Mouse (Mus musculus) heart, embryonic 15.5 days (tissue): ENCODE measurements around the gene Oxct1. TPM values are rescaled to one million over a fixed set of nuclear protein-coding genes. Genes with fewer than 3 reads are reported as not detected.

Source experiments
- ATAC-seq: fragments of 200-750 bp; cut with Nextera tagmentation; replicated peaks from 2 replicates; pipeline ENCODE4 v1.8.0; 2017; ENCODE audit warnings: low read depth, moderate TSS enrichment; ENCODE audit not compliant: insufficient number of reproducible peaks, insufficient read depth, low FRiP score
- H3K27ac ChIP-seq: fragments of 300-500 bp; sonication (generic); 2 replicates; pipeline ENCODE4 v1.5.1; 2015; ENCODE audit warnings: mild to moderate bottlenecking, inconsistent platforms
- H3K27me3 ChIP-seq: fragments of 300-500 bp; sonication (generic); 2 replicates; pipeline ENCODE4 v1.6.1; 2015; ENCODE audit warnings: inconsistent platforms
- H3K36me3 ChIP-seq: fragments of 300-500 bp; sonication (generic); 2 replicates; pipeline ENCODE4 v1.6.1; 2015; ENCODE audit warnings: mild to moderate bottlenecking, inconsistent platforms
- H3K4me1 ChIP-seq: fragments of 300-500 bp; sonication (generic); replicated peaks from 2 replicates; pipeline ENCODE4 v1.6.1; 2015; ENCODE audit warnings: inconsistent platforms
- H3K4me2 ChIP-seq: fragments of 300-500 bp; sonication (generic); 2 replicates; pipeline ENCODE4 v1.6.1; 2015; ENCODE audit warnings: inconsistent platforms, mild to moderate bottlenecking, moderate library complexity
- H3K4me3 ChIP-seq: fragments of 300-500 bp; sonication (generic); 2 replicates; pipeline ENCODE4 v1.5.1; 2015; ENCODE audit warnings: mild to moderate bottlenecking, inconsistent platforms
- H3K9ac ChIP-seq: fragments of 300-500 bp; sonication (generic); 2 replicates; pipeline ENCODE4 v1.6.1; 2015; ENCODE audit warnings: mild to moderate bottlenecking, inconsistent platforms
- H3K9me3 ChIP-seq: fragments of 300-500 bp; sonication (generic); replicated peaks from 2 replicates; pipeline ENCODE4 v1.6.1; 2016; ENCODE audit warnings: inconsistent platforms
- WGBS: fragments of 180-500 bp; shearing (Covaris S2); methylation state at CpG from one replicate; pipeline ENCODE4 v1.1.7; 2015; ENCODE audit warnings: mixed read lengths; 5-methylcytosine and 5-hydroxymethylcytosine counted together
- polyA plus RNA-seq: library from polyadenylated mRNA; unstranded; fragments of >200 nt; fragmentation: Nextera tagmentation; extraction: Ambion mirVana; gene quantifications from 2 replicates; pipeline ENCODE4 v1.2.1, GENCODE M21; 2015

Gene Oxct1
- polyA plus RNA-seq, 1 experiment from 2014 or later, result 396 TPM

GRCm38 (mm10) chr15:4138524-4138923 lies 112.3 kb downstream of the Oxct1 start:
- H3K4me1 ChIP-seq, result no peaks in the 10 kb centered on the region
- H3K4me2 ChIP-seq, result no peak overlapping the region
- H3K4me3 ChIP-seq, result no peak overlapping the region
- 36% methylated on average over 1 of the region's 1 CpGs for WGBS
- H3K36me3 ChIP-seq, result peaks cover 11% of the 10 kb centered on the region; the same call in 1 of the 2 replicates
- H3K9me3 ChIP-seq, result 0 out of 2 replicates have a peak, but pooled peaks cover 5% of the 10 kb centered on the region
- H3K27ac ChIP-seq, result no peak overlapping the region
- no peak for ATAC-seq
- H3K27me3 ChIP-seq, result no peaks in the 10 kb centered on the region
- no peak overlapping the region for H3K9ac ChIP-seq

DNA sequence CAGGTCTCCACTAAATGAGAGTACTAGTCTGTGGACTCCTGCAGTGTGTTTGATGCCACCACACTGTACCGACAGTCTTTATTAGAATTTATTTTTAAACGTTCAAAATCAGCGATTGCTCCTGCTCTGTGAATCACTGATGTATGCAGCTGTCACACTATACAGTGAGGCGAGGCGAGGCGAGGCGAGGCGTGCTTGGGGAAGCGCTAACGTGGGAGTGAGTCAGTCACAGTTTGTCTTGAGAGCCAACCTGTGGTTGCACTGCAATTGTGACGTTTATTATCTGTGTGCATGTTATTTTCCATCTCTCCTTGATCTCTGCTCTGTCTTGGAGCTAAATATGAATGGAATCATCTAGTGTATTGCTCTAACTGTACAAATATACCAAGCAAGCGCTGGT lies 113.3 kb downstream of the Oxct1 start:
- H3K9ac ChIP-seq, result no peak overlapping the region
- 81% methylated on average over 12 of the region's 12 CpGs for WGBS
- H3K4me1 ChIP-seq, result no peaks in the 10 kb centered on the region
- peaks cover 11% of the 10 kb centered on the region; the same call in 1 of the 2 replicates for H3K36me3 ChIP-seq
- no peaks in the 10 kb centered on the region for H3K27me3 ChIP-seq
- 0 out of 2 replicates have a peak, but pooled peaks cover 5% of the 10 kb centered on the region for H3K9me3 ChIP-seq
- H3K4me3 ChIP-seq, result no peak overlapping the region
- ATAC-seq, result no peak
- no peak overlapping the region for H3K27ac ChIP-seq
- H3K4me2 ChIP-seq, result no peak overlapping the region

GRCm38 (mm10) chr15:4145352-4145751 lies 119.2 kb downstream of the Oxct1 start:
- H3K4me2 ChIP-seq, result no peak overlapping the region
- no peak for ATAC-seq
- 89% methylated on average over 5 of the region's 5 CpGs for WGBS
- H3K4me3 ChIP-seq, result no peak overlapping the region
- H3K9ac ChIP-seq, result no peak overlapping the region
- peaks cover 4% of the 10 kb centered on the region; the same call in 1 of the 2 replicates for H3K36me3 ChIP-seq
- no peaks in the 10 kb centered on the region for H3K27me3 ChIP-seq
- no peaks in the 10 kb centered on the region for H3K4me1 ChIP-seq
- H3K9me3 ChIP-seq, result no peaks in the 10 kb centered on the region
- no peak overlapping the region for H3K27ac ChIP-seq

DNA sequence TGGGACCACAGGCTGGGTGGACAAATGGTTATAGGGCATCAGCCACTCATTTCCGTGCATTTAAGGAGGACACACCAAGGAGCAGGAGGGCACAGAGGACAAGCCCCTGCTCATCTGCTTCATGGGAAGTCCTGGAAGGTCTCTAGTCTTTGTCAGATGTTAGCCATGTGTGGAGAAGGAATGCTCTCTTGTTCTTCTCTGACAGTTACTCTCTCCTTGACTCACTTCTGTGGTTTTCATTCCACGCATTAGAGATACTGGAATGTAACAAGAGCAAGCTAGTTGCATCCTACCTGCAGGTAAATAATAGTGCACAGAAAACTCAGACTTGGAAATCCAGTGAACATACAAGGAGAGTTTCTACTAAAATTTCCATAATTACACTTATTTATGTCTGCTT lies 121.5 kb downstream of the Oxct1 start:
- no peak for ATAC-seq
- 89% methylated on average over 2 of the region's 2 CpGs for WGBS
- Histone ChIP-seq H3K4me3 (no peak overlapping the region), H3K36me3 (peaks cover 9% of the 10 kb centered on the region; the same call in 1 of the 2 replicates), H3K4me1 (no peaks in the 10 kb centered on the region), H3K27ac (no peak overlapping the region), H3K4me2 (no peak overlapping the region), H3K9me3 (no peaks in the 10 kb centered on the region), H3K27me3 (no peaks in the 10 kb centered on the region), H3K9ac (no peak overlapping the region)

DNA sequence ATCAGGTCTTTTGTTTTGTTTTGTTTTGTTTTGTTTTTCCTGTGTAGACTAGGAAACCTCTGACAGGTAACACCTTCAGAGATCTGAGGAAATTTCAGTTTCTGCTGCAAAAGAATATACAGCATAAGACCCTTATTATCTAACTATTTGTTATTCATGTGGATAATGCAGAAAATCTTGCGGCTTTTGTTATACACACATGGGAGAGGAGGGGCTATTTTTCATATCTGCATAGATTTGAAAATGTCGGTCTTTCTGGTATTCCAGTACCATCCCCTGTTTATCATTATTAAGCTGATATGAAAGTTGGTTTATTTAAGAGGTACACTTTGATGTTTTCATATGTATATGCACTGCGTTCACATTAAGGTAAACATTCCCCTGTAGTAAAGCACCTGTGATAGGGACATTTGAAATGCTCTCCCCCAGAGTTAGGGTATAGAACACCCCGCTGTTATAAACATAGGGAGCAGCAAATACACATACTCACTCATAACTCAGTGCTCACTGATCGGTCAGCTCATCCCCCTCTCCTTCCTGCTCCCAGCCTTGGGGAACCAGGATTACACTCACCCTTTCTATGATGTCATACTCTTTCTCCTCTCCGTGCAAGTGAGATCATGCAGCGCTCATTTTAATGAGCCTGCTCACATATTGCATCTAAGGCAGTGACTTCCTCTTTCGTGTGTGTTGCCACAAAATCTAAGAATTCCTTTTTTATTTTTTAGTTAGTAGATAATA lies 122.6 kb downstream of the Oxct1 start:
- H3K27me3 ChIP-seq, result no peaks in the 10 kb centered on the region
- no peaks in the 10 kb centered on the region for H3K9me3 ChIP-seq
- no peak for ATAC-seq
- H3K9ac ChIP-seq, result no peak overlapping the region
- H3K4me2 ChIP-seq, result no peak overlapping the region
- H3K36me3 ChIP-seq, result peaks cover 16% of the 10 kb centered on the region; the same call in 1 of the 2 replicates
- no peak overlapping the region for H3K4me3 ChIP-seq
- WGBS, result 87% methylated on average over 8 of the region's 8 CpGs
- no peak overlapping the region for H3K27ac ChIP-seq
- H3K4me1 ChIP-seq, result no peaks in the 10 kb centered on the region

DNA sequence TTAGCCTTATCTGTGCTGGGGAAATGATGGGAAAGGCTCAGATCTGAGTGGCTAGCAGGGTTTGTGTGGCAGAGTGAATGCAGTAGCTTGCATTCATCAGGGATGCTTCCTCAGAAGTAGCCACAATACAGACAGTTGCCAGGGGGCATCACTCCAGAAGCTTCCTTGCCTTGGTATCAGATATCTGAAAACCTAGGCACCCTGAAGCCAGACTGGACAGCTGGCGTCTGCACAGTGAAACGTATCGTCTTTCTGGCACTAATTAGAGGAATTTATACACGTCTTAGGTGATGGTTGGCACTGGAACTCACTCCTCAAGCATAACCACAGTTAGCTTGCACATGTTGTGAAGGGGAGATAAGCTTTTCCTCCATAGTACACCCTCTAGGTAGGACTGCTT lies 128.5 kb downstream of the Oxct1 start:
- Histone ChIP-seq H3K27me3 (no peaks in the 10 kb centered on the region), H3K9me3 (no peaks in the 10 kb centered on the region), H3K4me1 (no peaks in the 10 kb centered on the region), H3K27ac (no peak overlapping the region), H3K9ac (no peak overlapping the region), H3K4me2 (no peak overlapping the region), H3K36me3 (peaks cover 29% of the 10 kb centered on the region), H3K4me3 (no peak overlapping the region)
- no peak for ATAC-seq
- 85% methylated on average over 4 of the region's 4 CpGs for WGBS

GRCm38 (mm10) chr15:4167946-4168345 lies 141.8 kb downstream of the Oxct1 start:
- Histone ChIP-seq H3K4me3 (no peak overlapping the region), H3K4me1 (no peaks in the 10 kb centered on the region), H3K36me3 (no peaks in the 10 kb centered on the region), H3K9me3 (no peaks in the 10 kb centered on the region), H3K27ac (no peak overlapping the region), H3K4me2 (no peak overlapping the region), H3K9ac (no peak overlapping the region), H3K27me3 (no peaks in the 10 kb centered on the region)
- WGBS, result 66% methylated on average over 2 of the region's 2 CpGs
- ATAC-seq, result no peak

- Histone ChIP-seq H3K27me3 (no peaks in the 10 kb centered on the region), H3K4me3 (no peak overlapping the region), H3K4me1 (no peaks in the 10 kb centered on the region), H3K9ac (no peak overlapping the region), H3K4me2 (no peak overlapping the region), H3K9me3 (no peaks in the 10 kb centered on the region), H3K27ac (no peak overlapping the region), H3K36me3 (no peaks in the 10 kb centered on the region)
- ATAC-seq, result no peak
- 51% methylated on average over 2 of the region's 2 CpGs for WGBS
Observed at GRCm38 (mm10) chr15:4171600-4171999, 145.4 kb downstream of the Oxct1 start.

- H3K4me1 ChIP-seq, result no peaks in the 10 kb centered on the region
- no peak overlapping the region for H3K4me3 ChIP-seq
- H3K9ac ChIP-seq, result no peak overlapping the region
- H3K9me3 ChIP-seq, result no peaks in the 10 kb centered on the region
- ATAC-seq, result no peak
- no peaks in the 10 kb centered on the region for H3K36me3 ChIP-seq
- H3K27ac ChIP-seq, result no peak overlapping the region
- no peaks in the 10 kb centered on the region for H3K27me3 ChIP-seq
- no peak overlapping the region for H3K4me2 ChIP-seq
Observed at GRCm38 (mm10) chr15:4197913-4198312, 171.7 kb downstream of the Oxct1 start.

Other genes with a start within 250 kb of the Oxct1 start
- 11.7 and 12.5 TPM in 2 replicates for gene Fbxo4, start 46.8 kb upstream of the Oxct1 start, polyA plus RNA-seq
- gene AW549877, start 30.6 kb upstream of the Oxct1 start, polyA plus RNA-seq, result 20.7 and 22.6 TPM in 2 replicates